Mouse (Mus musculus) midbrain, embryonic 15.5 days (tissue): Measurements from ENCODE around the gene 1700007K13Rik. TPM values are rescaled to one million over a fixed set of nuclear protein-coding genes. Genes with fewer than 3 reads are reported as not detected.
A peak's percentile ranks its signal among the peaks of the same experiment; 100 is the strongest.
"Not testable (repeated sequence)": the region's sequence is repeated elsewhere in the genome, so short reads cannot be mapped to it uniquely, and the experiment has no call there.

ENCODE experiments used
- ATAC-seq: fragments of 200-750 bp; cut with Nextera tagmentation; replicated peaks from 2 replicates; pipeline ENCODE4 v1.8.0; 2017; ENCODE audit warnings: moderate TSS enrichment
- H3K27ac ChIP-seq: fragments of 300-500 bp; sonication (generic); 2 replicates; pipeline ENCODE4 v1.5.1; 2015; ENCODE audit warnings: mild to moderate bottlenecking, inconsistent platforms
- H3K27me3 ChIP-seq: fragments of 300-500 bp; sonication (generic); replicated peaks from 2 replicates; pipeline ENCODE4 v1.6.1; 2015; ENCODE audit warnings: inconsistent platforms
- H3K36me3 ChIP-seq: fragments of 300-500 bp; sonication (generic); replicated peaks from 2 replicates; pipeline ENCODE4 v1.6.1; 2015; ENCODE audit warnings: inconsistent platforms
- H3K4me1 ChIP-seq: fragments of 300-500 bp; sonication (generic); 2 replicates; pipeline ENCODE4 v1.6.1; 2015; ENCODE audit warnings: inconsistent platforms
- H3K4me2 ChIP-seq: fragments of 300-500 bp; sonication (generic); 2 replicates; pipeline ENCODE4 v1.6.1; 2015; ENCODE audit warnings: inconsistent platforms, mild to moderate bottlenecking, moderate library complexity
- H3K4me3 ChIP-seq: fragments of 300-500 bp; sonication (generic); 2 replicates; pipeline ENCODE4 v1.5.1; 2015; ENCODE audit warnings: mild to moderate bottlenecking, inconsistent platforms
- H3K9ac ChIP-seq: fragments of 300-500 bp; sonication (generic); 2 replicates; pipeline ENCODE4 v1.6.1; 2015; ENCODE audit warnings: mild to moderate bottlenecking, inconsistent platforms
- H3K9me3 ChIP-seq: fragments of 300-500 bp; sonication (generic); 2 replicates; pipeline ENCODE4 v1.6.1; 2016; ENCODE audit warnings: inconsistent platforms
- WGBS: fragments of 180-500 bp; shearing (Covaris S2); methylation state at CpG from one replicate; pipeline ENCODE4 v1.1.7; 2015; ENCODE audit warnings: mixed read lengths; 5-methylcytosine and 5-hydroxymethylcytosine counted together
- polyA plus RNA-seq: library from polyadenylated mRNA; unstranded; fragments of >200 nt; fragmentation: Nextera tagmentation; extraction: Ambion mirVana; gene quantifications from 2 replicates; pipeline ENCODE4 v1.2.1, GENCODE M21; 2015

The 1700007K13Rik gene
- polyA plus RNA-seq, 1 experiment from 2014 or later: 2.4 TPM

DNA sequence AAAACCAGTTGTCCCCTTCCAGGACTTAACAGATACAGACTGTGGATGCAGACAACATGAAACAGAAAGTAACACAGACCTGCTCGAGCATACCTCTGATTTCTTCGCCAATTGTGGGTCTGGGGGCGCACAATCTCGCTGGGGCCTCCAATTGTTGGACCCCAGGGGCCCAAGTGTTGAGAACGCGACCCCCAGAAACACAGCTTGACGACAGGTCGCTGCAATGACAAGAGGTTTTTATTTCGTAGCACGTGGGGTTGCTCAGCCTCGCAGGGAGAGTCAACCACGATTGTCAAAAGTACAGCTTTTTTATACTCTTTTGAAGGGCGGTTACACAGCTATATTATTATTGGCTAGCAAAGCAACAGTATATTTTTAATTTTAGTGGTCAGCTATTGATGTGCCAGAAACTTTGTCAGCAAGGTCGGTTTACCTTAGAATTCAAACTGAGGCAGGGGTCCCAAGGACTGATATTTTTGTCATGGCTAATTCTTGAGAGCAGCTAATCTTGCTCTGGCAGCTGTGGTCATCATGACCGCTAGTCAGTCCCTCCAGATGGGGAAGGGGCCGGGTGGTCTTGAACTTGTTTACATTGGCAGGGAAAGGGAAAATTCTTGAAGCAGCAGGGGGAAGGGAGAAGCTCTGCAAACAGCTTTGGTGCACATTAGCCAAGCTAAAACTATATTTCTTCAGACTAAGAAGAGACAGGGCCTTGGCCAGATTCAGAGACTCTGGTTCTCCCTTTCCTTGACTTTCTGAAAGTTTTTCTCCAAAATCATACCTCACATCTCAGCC lies 29.9 kb upstream of the 1700007K13Rik start:
- 83% methylated on average over 16 of the region's 16 CpGs for WGBS
- Histone ChIP-seq H3K4me3 (no peak overlapping the region), H3K4me2 (no peak overlapping the region), H3K36me3 (no peaks in the 10 kb centered on the region), H3K9ac (no peak overlapping the region), H3K27me3 (no peaks in the 10 kb centered on the region), H3K9me3 (no peaks in the 10 kb centered on the region), H3K4me1 (no peaks in the 10 kb centered on the region), H3K27ac (no peak overlapping the region)
- ATAC-seq: no peak

DNA sequence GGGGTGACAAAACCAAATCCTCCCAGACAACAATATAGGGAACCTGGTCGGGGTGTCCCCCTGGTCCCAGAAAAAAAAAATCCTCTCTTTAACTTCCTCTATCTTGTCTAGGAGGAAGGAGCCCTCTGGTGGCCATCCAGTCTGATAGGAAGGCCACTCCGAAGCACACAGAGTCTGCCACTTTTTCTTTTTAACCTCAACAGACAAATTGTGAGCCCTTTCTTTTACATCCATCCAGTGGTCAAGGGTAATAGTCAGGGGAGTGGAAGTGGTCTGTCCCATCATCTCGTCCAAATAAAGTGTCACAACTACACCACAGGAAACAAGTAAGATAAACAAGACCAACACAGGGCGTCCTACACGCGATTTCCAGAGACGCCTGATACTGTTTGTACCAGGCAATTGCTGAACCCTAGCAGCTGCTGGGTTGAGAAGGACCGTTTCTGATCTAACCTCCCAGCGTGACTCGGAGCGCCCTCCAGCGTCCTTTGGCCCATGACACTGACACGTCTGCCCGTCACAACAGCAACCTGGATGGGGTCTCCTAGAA lies 29.1 kb upstream of the 1700007K13Rik start:
- Histone ChIP-seq H3K9ac (no peak overlapping the region), H3K27me3 (no peaks in the 10 kb centered on the region), H3K9me3 (no peaks in the 10 kb centered on the region), H3K27ac (no peak overlapping the region), H3K36me3 (no peaks in the 10 kb centered on the region), H3K4me3 (no peak overlapping the region), H3K4me2 (no peak overlapping the region), H3K4me1 (no peaks in the 10 kb centered on the region)
- ATAC-seq: no peak
- WGBS: 88% methylated on average over 14 of the region's 14 CpGs

DNA sequence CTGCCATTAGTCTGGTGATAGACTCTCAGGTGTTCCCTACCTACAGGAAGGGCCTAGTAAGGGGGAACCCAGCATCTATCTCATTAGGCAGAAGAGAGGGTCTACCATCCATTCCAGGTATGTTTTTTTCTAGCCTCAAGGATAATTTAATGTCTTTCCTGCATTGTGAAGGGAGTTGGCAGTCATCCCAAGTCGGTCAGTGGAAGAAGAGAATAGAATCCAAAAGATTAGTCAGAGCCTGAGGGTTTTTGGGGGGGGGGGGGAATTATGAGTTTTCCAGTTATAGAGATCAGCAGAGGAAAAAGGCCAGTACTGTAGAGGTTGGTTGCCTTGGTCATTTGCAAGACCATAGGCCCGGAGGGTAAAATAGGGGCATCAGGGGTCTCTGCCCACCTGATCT lies 28.4 kb upstream of the 1700007K13Rik start:
- WGBS: 84% methylated on average over 2 of the region's 2 CpGs
- H3K4me3 ChIP-seq: no peak overlapping the region
- no peaks in the 10 kb centered on the region for H3K4me1 ChIP-seq
- no peaks in the 10 kb centered on the region for H3K9me3 ChIP-seq
- no peaks in the 10 kb centered on the region for H3K27me3 ChIP-seq
- H3K36me3 ChIP-seq: no peaks in the 10 kb centered on the region
- no peak overlapping the region for H3K4me2 ChIP-seq
- H3K9ac ChIP-seq: no peak overlapping the region
- no peak overlapping the region for H3K27ac ChIP-seq
- no peak for ATAC-seq

DNA sequence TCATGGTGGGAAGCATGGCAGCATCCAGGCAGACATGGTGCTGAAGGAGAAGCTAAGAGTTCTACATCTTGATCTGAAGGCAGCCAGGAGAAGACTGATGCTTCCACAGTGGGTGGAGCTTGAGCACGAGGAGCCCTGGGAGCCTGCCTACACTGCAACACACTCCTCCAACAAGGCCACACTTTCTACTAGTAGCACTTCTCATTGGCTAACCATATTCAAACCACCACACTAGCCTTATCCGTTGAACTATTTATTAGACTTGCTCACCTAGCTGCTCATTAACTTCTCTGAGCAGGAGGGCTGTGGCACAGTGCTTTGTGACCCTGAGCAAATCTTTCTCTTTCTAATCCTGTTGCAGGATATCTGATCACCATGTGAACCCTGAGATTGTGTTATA lies 17.7 kb upstream of the 1700007K13Rik start:
- Histone ChIP-seq H3K36me3 (no peaks in the 10 kb centered on the region), H3K27me3 (no peaks in the 10 kb centered on the region), H3K4me3 (no peak overlapping the region), H3K9me3 (no peaks in the 10 kb centered on the region), H3K9ac (no peak overlapping the region), H3K4me1 (no peaks in the 10 kb centered on the region), H3K27ac (no peak overlapping the region), H3K4me2 (no peak overlapping the region)
- WGBS: 81% methylated on average over 2 of the region's 2 CpGs
- ATAC-seq: no peak

DNA sequence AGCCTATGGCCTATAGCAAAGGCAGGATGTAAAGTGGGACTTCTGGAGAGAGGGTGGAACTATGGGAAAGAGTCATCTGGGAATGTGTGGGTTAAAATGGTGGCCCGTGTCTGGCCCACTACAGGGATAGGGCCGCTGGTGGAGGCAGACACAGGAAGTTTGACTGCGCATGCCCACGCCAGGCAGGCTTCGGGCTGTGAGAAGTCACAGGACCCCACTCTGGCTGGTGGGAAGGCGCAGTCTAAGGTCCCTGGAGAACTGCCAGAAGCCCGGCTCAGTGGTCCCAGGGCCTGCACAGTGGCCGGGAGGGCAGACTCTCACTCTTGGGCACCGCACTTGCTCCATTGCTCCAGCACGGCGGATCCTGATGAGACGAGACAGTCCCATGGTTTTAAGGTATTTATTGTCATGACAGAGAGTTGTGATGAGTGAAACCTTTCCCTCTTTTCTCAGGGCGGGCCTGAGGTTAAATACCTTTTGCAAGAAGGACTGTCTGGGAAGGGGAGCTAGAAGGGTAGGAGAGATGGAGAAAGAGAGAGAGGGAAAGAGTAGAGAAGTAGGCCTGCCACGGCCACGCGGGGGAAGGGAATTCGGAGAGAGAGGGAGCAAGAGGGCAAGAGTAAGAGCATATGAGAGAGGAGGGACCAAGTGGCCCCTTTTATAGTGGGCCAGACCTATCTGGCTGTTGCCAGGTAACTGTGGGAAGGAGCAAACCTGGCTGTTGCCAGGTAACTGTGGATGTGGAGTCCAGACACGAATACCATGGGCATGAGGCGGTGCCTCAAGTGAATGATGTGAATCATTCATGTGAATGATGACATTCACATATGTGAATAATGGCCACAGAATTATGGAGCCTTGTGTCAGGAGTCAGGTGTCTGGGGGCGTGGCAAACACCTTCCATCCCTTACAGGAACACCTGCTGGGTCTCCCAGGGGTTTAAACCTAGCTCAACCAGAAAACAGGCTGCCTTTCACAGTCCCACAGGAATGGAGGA lies 13.4 kb upstream of the 1700007K13Rik start:
- ATAC-seq: no peak
- no peak overlapping the region for H3K9ac ChIP-seq
- 77% methylated on average over 20 of the region's 20 CpGs for WGBS
- no peak overlapping the region for H3K27ac ChIP-seq
- H3K4me1 ChIP-seq: no peaks in the 10 kb centered on the region
- no peaks in the 10 kb centered on the region for H3K36me3 ChIP-seq
- no peaks in the 10 kb centered on the region for H3K27me3 ChIP-seq
- H3K9me3 ChIP-seq: no peaks in the 10 kb centered on the region
- no peak overlapping the region for H3K4me2 ChIP-seq
- no peak overlapping the region for H3K4me3 ChIP-seq

DNA sequence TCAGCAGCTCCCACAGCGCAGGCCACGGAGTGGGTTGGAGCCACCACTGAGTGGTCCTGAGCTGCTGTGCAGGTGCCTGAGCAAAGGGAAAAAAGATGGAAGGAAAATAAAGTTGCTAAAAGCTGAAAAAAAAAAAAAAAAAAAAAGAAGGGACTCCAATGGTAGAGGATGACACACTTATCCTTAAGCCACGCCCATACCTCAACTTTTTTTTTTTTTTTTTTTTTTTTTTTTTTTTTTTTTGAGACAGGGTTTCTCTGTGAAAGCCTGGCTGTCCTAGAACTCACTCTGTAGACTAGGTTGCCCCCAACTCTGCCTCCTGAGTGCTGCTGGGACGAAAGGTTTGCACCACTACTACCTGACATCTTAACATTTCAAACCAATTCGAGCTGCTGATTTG lies 11.9 kb upstream of the 1700007K13Rik start:
- not testable (repeated sequence) for H3K9ac ChIP-seq

DNA sequence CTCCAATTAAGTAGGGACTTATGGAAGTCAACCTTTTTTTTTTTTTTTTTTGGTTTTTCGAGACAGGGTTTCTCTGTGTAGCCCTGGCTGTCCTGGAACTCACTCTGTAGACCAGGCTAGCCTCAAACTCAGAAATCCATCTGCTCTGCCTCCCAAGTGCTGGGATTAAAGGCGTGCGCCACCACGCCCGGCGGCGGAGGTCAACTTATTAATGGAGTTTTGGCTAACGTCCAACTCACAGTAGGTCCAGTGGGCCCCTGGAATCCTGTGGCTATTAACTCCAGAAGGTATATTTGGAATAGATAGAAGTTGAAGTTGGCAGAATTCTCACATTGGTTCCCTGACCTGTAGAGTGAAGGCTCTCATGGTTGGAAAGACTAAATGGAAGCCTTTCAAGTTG lies 5.9 kb upstream of the 1700007K13Rik start:
- WGBS: 91% methylated on average over 8 of the region's 8 CpGs
- H3K4me2 ChIP-seq: not testable (repeated sequence)

More for the DNA sequence above, 11.9 kb upstream of the 1700007K13Rik start:
- H3K4me2 ChIP-seq, H3K27ac ChIP-seq, H3K4me3 ChIP-seq, H3K36me3 ChIP-seq, H3K27me3 ChIP-seq, H3K4me1 ChIP-seq, H3K9me3 ChIP-seq, ATAC-seq: not testable (repeated sequence)
- 98% methylated on average over 5 of the region's 5 CpGs for WGBS

DNA sequence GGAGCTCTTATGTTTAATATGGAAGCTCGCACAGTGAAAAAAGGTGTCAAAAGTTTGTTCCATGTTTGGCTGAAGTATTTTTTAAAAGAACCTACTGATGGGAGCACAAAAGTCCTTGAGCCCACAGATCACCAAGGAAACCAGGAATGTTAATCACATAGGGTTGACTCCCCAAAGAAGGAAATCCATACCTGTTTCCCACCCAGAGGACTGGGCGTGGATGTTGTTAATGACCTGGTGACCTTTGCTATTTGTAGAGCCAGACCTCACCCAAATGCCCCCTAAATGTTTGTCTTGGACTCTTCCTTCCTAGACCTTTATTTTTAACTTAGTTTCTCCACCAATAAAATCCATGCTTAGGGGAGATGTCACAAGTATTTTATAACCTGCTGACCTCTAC lies 4.5 kb upstream of the 1700007K13Rik start:
- Histone ChIP-seq H3K27me3 (no peaks in the 10 kb centered on the region), H3K4me2 (no peak overlapping the region), H3K9ac (no peak overlapping the region), H3K9me3 (no peaks in the 10 kb centered on the region), H3K4me1 (peaks cover 24% of the 10 kb centered on the region), H3K27ac (no peak overlapping the region), H3K36me3 (peaks cover 28% of the 10 kb centered on the region), H3K4me3 (no peak overlapping the region)
- no peak for ATAC-seq
- 99% methylated on average over 2 of the region's 2 CpGs for WGBS

More for the DNA sequence above, 5.9 kb upstream of the 1700007K13Rik start:
- not testable (repeated sequence) for H3K4me3 ChIP-seq, H3K9me3 ChIP-seq, H3K27me3 ChIP-seq, H3K9ac ChIP-seq, H3K27ac ChIP-seq, ATAC-seq
- Histone ChIP-seq H3K4me1 (peaks cover 15% of the 10 kb centered on the region), H3K36me3 (peaks cover 28% of the 10 kb centered on the region)

DNA sequence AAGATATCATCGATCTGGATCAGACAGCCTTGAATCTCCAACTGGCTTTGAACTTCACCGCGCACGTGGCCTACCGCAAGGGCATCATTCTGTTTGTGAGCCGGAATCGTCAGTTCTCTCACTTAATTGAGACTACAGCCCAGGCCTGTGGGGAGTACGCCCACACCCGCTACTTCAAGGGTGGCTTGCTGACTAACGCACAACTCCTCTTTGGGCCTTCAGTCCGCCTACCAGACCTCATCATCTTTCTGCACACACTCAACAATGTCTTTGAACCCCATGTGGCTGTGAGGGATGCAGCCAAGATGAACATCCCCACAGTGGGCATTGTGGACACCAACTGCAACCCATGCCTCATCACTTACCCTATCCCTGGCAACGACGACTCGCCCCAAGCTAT lies 3.3 kb upstream of the 1700007K13Rik start:
- Histone ChIP-seq H3K4me2 (0 out of 2 replicates have a peak overlapping the region, but pooled peaks have one; percentile 73), H3K4me1 (peaks cover 24% of the 10 kb centered on the region), H3K36me3 (peaks cover 28% of the 10 kb centered on the region), H3K27ac (no peak overlapping the region), H3K4me3 (no peak overlapping the region), H3K9me3 (no peaks in the 10 kb centered on the region), H3K9ac (no peak overlapping the region), H3K27me3 (no peaks in the 10 kb centered on the region; the same call in none of the 2 replicates)
- 97% methylated on average over 14 of the region's 14 CpGs for WGBS
- ATAC-seq: no peak

DNA sequence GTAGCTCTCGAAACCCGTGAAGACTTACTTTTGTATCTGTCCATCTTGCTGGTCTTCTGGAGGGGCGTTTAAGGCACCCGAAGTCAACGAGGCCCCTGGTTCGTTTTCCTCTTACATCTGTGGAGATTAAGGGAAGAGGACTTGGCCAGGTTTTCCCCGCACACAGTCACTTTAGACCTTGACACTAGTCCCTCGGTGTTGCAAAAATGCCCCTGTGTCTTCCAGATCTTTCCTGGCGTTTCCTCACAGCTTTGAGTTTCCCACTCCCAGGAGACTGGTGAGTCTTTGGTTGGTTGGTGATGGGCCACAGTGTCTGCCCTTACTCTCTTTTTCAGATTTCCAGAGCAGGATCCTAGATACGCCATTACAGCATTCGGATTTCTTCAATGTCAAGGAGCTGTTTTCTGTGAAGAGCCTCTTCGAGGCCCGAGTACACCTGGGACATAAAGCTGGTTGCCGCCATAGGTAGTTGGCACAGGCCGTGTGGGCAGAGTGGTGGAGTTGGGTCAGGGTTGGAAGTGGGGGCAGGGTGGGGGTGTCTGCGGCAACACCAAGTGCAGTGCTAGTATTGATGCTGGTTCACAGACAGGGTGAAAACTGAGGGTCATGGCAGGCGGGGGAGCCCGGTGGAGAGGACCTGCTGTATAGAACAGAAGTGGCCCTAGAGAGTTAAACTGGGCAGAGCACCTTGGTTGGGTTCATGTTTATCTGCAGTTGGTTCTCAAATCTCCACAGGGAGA lies 2.5 kb upstream of the 1700007K13Rik start:
- no peak for ATAC-seq
- no peaks in the 10 kb centered on the region; the same call in none of the 2 replicates for H3K27me3 ChIP-seq
- H3K4me2 ChIP-seq: peak overlapping the region; percentile 73
- H3K4me3 ChIP-seq: peak overlapping the region; percentile 97
- H3K4me1 ChIP-seq: peaks cover 24% of the 10 kb centered on the region
- no peaks in the 10 kb centered on the region for H3K9me3 ChIP-seq
- WGBS: 52% methylated on average over 18 of the region's 18 CpGs
- no peak overlapping the region for H3K27ac ChIP-seq
- peak overlapping the region; percentile 99 for H3K9ac ChIP-seq
- peaks cover 28% of the 10 kb centered on the region for H3K36me3 ChIP-seq

DNA sequence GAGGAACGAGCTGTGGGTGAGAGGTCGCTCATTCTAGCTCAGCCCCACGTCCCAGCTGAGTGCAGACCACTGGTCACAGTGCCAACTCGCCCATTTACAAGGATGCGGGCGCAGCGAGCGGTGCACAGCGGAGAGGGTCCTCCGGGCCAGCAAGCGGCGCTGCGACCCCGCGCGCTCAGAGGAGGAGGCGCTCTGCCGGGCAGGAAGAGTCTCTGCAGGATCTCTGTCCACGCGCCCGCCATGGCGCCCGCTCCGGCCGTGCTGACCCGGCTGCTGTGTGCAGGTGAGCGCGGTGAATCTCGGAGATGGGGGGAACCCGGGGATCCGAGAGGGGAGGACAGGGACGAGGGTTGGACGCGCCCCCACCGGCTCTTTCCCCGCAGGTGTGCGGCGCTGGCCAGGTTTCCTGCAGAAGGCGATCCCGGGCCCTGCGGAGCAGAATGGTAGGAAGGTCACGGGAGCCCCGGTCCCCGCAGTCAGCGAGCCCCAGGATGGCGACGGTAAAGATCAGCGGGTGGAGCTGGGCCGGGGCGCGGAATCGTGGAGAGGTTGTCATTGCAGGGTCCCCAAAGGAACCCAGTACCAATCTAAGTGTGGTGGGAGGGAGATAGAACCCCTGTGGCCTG lies 1.8 kb upstream of the 1700007K13Rik start, which contains the start of gene Mrps2:
Gene Mrps2 (plus strand): TSS at position 207 of the 626 bp plus-strand sequence.
- Histone ChIP-seq H3K27me3 (no peaks in the 10 kb centered on the region; the same call in none of the 2 replicates), H3K4me3 (peak within 1 kb of the TSS; percentile 97), H3K4me2 (peak within 1 kb of the TSS; percentile 73), H3K9ac (peak within 1 kb of the TSS; percentile 99), H3K4me1 (peaks cover 24% of the 10 kb centered on the region), H3K36me3 (peaks cover 26% of the 10 kb centered on the region), H3K27ac (peak within 1 kb of the TSS; percentile 51; the same call in 1 of the 2 replicates), H3K9me3 (no peaks in the 10 kb centered on the region)
- WGBS: under 1% methylated on average over 52 of the region's 52 CpGs
- ATAC-seq: peak; percentile 92
